Mouse (Mus musculus) T-helper 1 cell (primary cell): ENCODE data around the gene Znhit1.

Experiments
- in situ Hi-C: fragments of 300-600 bp; cut with MboI, MseI; formaldehyde crosslinking; loops from one replicate; pipeline ENCODE4 v1.15.1; 2025; ENCODE audit warnings: high pct_unique_total_duplicates

Gene Znhit1

GRCm38 (mm10) chr5:136986695-136987137 is 1.1 kb downstream of the Znhit1 start, which contains the start of gene Plod3:
Plod3 (plus strand) TSS chr5:136987019.
- in situ Hi-C loops: no loop called here

GRCm38 (mm10) chr5:136984828-136985227 is 3.0 kb downstream of the Znhit1 start:
- in situ Hi-C loops: no loop called here

DNA sequence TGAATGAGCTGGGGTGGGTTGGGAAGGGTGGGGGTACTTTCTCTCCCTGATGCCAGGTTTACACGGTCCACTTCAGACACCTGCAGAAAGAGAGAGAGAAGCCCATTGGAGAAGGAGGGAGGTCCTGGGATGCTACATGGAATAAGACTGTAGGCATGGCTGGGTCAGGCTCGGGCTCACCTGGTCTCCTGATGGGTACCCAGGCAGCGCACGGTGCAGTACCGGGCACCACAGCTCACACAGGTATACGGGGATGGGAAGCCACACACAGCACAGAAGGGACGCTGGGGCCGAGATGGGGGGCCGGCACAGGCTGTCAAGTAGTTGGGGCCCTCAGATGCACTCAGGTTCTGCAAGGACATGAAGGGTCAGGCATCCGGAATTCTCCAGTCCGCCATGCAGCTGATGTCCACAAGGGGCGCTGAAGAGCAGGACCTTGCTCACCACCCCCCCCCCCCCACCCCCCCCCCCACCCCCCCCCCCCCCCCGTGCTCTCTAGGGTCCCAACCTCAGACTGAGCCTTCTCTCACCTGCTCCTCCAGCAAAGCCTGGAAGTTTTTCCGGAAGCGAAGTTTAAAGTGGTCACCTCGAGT is 5.4 kb downstream of the Znhit1 start:
- in situ Hi-C loops: no loop called here

DNA sequence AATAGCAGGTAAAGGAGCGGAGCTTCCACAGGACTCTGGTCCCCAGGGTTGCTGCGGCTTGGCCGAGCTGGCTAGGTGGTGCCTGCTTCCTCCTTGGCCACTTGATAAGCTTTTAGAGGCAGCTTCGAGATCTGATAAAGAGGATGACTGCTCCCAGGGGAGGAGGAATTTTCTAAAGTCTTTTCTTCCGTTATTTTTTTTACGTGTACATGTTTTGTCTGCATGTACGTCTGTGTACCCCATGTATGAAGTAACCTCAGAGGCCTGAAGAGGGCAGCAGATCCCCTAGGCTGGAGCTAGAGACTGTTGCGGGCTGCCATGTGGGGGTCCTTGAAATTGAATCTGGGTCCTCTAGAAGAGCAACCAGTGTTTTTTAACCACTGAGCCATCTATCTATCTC is 6.8 kb downstream of the Znhit1 start:
- in situ Hi-C loops: no loop called here

DNA sequence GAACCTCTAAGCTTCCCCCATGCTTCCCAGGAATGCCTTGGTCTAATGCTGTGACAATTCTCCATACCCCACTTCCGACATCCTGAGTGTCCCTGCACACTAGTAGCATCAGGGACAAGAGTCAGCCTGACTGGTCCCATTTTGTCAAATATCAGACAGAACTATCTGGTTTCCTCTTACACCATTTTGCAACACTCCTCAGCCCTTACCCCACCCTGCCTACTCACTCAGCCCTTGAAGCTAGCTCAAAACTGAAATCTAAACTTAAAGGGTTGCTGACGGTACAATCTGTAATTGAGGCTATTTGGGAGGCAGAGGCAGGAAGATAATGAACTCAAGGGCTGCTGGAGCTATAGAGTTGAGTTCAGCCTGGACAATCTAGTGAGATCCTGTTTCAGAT is 8.1 kb downstream of the Znhit1 start:
- in situ Hi-C loops: no loop called here

DNA sequence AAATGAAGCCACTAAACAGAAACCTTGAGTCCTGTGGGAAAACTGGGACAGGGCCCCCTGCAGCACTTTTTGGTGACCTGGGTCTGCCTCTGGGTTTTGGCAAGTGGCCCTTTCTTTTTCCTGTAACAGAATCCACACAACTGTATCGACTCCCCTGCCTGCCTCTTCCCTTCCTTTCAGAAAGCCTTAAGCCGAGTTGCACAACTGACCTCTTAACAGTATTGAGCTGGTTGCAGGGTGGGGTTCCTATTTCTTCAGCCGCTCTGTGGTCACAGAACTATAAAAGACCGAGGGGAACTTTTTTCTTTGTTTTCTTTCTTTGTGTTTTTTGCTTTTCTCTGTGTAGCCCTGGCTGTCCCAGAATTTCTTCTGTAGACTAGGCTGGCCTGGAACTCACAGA is 10.1 kb downstream of the Znhit1 start:
- in situ Hi-C loops: no loop called here

DNA sequence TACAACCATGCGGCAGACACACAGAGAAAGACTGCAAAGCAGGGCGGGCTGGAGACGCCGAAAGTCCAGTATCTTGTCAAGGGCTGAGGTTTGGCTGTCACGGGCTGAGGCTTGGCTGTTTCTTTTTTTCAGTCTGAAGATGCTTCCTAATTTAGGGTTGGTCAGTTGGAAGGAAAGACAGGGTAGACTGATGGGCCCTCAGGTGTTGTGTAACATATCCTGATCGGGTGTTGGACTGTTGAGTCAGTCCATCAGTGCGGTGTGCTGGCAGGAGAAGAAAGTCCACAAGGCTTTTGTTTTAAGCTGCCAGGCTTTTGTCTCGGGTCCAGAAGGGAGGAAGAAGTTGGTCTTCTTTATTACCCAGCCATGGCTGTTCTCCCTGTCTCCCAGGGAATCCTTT is 14.2 kb downstream of the Znhit1 start:
- in situ Hi-C loops: loop anchor here (5.0 kb wide), 1 partner anchor 46 kb away; no protein-coding TSS in a partner anchor

DNA sequence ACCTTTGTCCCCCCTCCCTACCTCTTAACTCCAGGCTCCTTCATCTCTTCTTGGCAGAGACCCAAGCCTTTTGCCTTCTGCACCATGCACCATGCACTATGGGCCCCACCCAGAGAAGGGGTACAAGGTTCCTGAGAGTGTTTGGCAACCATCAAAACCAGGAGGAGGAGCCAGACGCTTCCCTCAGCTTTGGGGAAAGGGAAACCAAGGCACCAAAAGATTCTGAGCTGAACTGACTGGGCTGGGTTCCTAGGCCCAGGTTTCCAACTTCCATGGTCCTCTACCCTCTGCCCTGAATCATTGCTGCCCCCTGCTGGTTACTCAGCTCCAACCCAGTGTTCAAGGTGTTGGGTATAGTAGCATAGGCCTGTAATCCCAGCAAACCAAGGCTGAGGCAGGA is 17.1 kb downstream of the Znhit1 start:
- in situ Hi-C loops: loop anchor here (5.0 kb wide), 1 partner anchor 43 kb away; no protein-coding TSS in a partner anchor

GRCm38 (mm10) chr5:136967592-136967991 is 20.2 kb downstream of the Znhit1 start:
- in situ Hi-C loops: no loop called here

- in situ Hi-C loops: no loop called here
Observed at GRCm38 (mm10) chr5:136966861-136967455, 20.9 kb downstream of the Znhit1 start.

DNA sequence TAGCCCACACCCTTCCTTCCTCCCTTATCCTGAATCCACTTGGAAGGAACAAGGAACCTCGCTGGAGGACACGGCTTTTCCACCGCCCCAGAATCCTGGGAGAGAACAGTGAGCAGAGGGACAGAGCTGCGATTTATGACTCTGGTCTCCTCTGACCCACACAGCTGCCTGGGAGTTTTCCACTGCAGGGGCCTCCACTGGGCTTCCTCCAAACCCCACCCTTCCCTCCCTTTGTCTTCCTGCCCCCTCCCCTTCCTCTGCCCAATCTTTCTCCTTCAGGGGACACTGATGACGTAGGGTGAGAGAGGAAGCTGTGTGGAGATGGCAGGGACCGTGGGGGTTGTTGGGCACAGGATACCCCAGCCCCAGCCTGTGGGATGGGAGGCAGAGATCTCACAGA is 21.5 kb downstream of the Znhit1 start, which contains the start of gene Cldn15:
TSS of gene Cldn15 (plus strand) at position 286 of the 400 bp plus-strand sequence.
- in situ Hi-C loops: no loop called here

GRCm38 (mm10) chr5:136965686-136966085 is 22.1 kb downstream of the Znhit1 start:
- in situ Hi-C loops: no loop called here

GRCm38 (mm10) chr5:136965210-136965609 is 22.6 kb downstream of the Znhit1 start:
- in situ Hi-C loops: no loop called here

GRCm38 (mm10) chr5:136962966-136963540 is 24.8 kb downstream of the Znhit1 start:
- in situ Hi-C loops: no loop called here

GRCm38 (mm10) chr5:136962501-136962900 is 25.3 kb downstream of the Znhit1 start:
- in situ Hi-C loops: no loop called here

GRCm38 (mm10) chr5:136961983-136962461 is 25.8 kb downstream of the Znhit1 start:
- in situ Hi-C loops: no loop called here

DNA sequence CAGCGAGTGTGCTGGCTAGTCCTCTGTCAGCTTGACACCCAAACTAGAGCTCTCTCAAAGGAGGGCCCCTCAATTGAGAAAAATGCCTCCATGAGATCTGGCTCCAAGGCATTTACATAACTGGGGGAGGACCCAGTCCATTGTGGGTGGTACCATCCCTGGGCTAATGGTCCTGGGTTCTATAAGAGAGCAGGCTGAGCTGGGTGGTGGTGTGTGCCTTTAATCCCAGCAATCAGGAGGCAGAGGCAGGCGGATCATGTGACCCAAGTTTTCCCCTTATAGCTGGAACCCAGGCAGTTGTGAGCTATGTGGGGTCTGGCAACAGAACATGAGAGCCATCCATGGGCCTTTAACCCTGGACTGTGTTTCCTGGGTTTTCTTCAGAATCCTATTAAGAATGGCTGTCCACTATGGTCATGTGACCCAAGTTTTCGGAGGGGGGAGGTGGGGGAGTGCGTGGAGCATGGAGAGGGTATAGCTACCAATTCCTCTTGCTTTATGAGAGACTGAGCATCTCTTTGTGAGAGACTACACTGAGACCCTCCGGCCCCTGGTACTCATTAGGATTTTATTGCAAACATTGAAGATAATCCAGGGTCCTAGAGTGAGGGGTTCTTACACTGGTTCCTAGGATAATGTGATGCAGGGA is 26.4 kb downstream of the Znhit1 start:
- in situ Hi-C loops: no loop called here

DNA sequence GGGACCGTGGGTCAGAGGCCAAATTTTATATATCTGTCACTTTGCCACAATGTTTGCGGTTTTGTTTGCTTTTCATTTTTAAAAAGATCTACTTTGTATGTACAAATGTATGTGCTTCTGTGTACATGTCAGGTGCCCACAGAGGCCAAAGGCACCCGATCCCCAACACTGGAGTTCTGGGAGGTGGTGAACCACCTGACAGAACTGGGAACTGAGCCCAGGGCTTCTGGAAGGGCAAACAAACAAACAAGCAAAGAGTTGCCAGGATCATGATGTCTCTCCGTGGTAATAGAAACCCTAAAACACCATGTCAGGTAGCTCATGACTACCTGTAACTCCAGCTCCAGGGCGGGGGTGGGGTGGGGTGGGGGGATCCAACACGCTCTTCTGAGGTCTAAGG is 27.8 kb downstream of the Znhit1 start:
- in situ Hi-C loops: no loop called here

GRCm38 (mm10) chr5:136958991-136959605 is 28.7 kb downstream of the Znhit1 start:
- in situ Hi-C loops: no loop called here

GRCm38 (mm10) chr5:136957250-136957649 is 30.6 kb downstream of the Znhit1 start:
- in situ Hi-C loops: no loop called here

DNA sequence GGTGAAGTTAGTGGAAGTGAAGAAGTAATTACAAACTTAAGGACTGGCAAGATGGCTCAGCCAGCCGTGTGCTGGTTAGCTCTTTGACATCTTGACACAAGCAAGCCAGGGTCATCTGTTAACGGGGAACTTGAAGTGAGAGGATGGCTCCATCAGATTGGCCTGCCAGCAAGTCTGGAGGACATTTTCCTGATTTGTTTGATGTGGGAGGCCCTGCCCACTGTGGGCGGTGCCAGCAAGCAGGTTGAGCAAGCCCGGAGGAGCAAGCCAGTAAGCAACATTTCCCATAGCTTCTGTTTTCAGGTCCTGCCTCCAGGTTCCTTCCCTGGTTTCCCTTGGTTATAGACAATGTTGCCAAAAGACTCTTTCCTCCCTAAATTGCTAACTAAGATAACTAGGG is 32.2 kb downstream of the Znhit1 start:
- in situ Hi-C loops: no loop called here

GRCm38 (mm10) chr5:136953440-136953951 is 34.3 kb downstream of the Znhit1 start:
- in situ Hi-C loops: no loop called here
